Mouse (Mus musculus) midbrain, embryonic 16.5 days (tissue): ENCODE results near the gene Mgmt. TPM values are rescaled to one million over a fixed set of nuclear protein-coding genes. Genes with fewer than 3 reads are reported as not detected.

Experiments
- ATAC-seq: fragments of 200-750 bp; cut with Nextera tagmentation; 2 replicates; pipeline ENCODE4 v1.8.0; 2017; ENCODE audit warnings: moderate TSS enrichment
- H3K27ac ChIP-seq: fragments of 300-500 bp; sonication (generic); 2 replicates; pipeline ENCODE4 v1.5.1; 2014; ENCODE audit warnings: mild to moderate bottlenecking, low read length, mixed read lengths
- H3K27me3 ChIP-seq: fragments of 300-500 bp; sonication (generic); 2 replicates; pipeline ENCODE4 v1.6.1; 2014; ENCODE audit warnings: low read depth, low read length, mixed read lengths; ENCODE audit not compliant: control insufficient read depth, insufficient read depth
- H3K36me3 ChIP-seq: fragments of 300-500 bp; sonication (generic); 2 replicates; pipeline ENCODE4 v1.6.1; 2014; ENCODE audit warnings: mild to moderate bottlenecking, low read length, moderate library complexity, mixed read lengths; ENCODE audit not compliant: control insufficient read depth, insufficient read depth
- H3K4me1 ChIP-seq: fragments of 300-500 bp; sonication (generic); 2 replicates; pipeline ENCODE4 v1.6.1; 2014; ENCODE audit warnings: mild to moderate bottlenecking, low read length, mixed read lengths; ENCODE audit not compliant: control insufficient read depth, insufficient read depth
- H3K4me2 ChIP-seq: fragments of 300-500 bp; sonication (generic); 2 replicates; pipeline ENCODE4 v1.6.1; 2014; ENCODE audit warnings: mild to moderate bottlenecking, low read length, mixed read lengths
- H3K4me3 ChIP-seq: fragments of 300-500 bp; sonication (generic); 2 replicates; pipeline ENCODE4 v1.5.1; 2014; ENCODE audit warnings: low read depth, mild to moderate bottlenecking, low read length, moderate library complexity, mixed read lengths
- H3K9ac ChIP-seq: fragments of 300-500 bp; sonication (generic); 2 replicates; pipeline ENCODE4 v1.6.1; 2014; ENCODE audit warnings: low read depth, low read length, mixed read lengths
- H3K9me3 ChIP-seq: fragments of 300-500 bp; sonication (generic); replicated peaks from 2 replicates; pipeline ENCODE4 v1.6.1; 2014; ENCODE audit warnings: mild to moderate bottlenecking, low read length, mixed read lengths; ENCODE audit not compliant: control insufficient read depth, poor library complexity, severe bottlenecking
- WGBS: fragments of 180-500 bp; shearing (Covaris S2); extraction: QIAGEN DNeasy Blood & Tissue Kit; methylation state at CpG from one replicate; pipeline ENCODE4 v1.1.7; 2014; 5-methylcytosine and 5-hydroxymethylcytosine counted together
- polyA plus RNA-seq: library from polyadenylated mRNA; unstranded; fragments of >200 nt; fragmentation: Nextera tagmentation; extraction: Ambion mirVana; gene quantifications from 2 replicates; pipeline ENCODE4 v1.2.1, GENCODE M21; 2015

The Mgmt gene
- polyA plus RNA-seq, 1 experiment from 2014 or later = 0.98 TPM

DNA sequence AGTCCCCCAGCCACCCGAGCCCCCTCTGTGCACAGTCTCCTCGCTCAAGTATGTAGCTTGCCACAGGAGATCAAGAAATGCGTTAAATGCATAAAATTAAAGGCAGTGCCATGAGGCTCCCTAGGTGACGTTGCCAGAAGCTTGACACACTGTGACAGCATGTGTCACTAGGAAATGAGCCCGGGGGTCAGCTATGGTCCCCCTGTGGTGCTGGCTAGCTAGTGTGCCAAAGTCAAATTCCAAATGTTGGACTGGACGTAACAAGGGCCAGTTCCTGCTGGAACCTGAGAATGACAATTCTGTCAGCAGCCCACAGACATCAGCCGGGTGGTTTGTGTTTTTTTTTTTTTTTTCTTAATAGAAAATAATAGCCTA is 144.5 kb downstream of the Mgmt start:
- no peaks in the 10 kb centered on the region for H3K27me3 ChIP-seq
- H3K4me3 ChIP-seq = no peak overlapping the region
- H3K4me2 ChIP-seq = no peak overlapping the region
- no peaks in the 10 kb centered on the region; the same call in 1 of the 2 replicates for H3K9me3 ChIP-seq
- H3K9ac ChIP-seq = 0 out of 2 replicates have a peak overlapping the region, but pooled peaks have one; percentile 30
- H3K27ac ChIP-seq = no peak overlapping the region
- H3K4me1 ChIP-seq = peaks cover 18% of the 10 kb centered on the region; the same call in 1 of the 2 replicates
- 36% methylated on average over 7 of the region's 7 CpGs for WGBS
- H3K36me3 ChIP-seq = no peaks in the 10 kb centered on the region
- ATAC-seq = no peak

DNA sequence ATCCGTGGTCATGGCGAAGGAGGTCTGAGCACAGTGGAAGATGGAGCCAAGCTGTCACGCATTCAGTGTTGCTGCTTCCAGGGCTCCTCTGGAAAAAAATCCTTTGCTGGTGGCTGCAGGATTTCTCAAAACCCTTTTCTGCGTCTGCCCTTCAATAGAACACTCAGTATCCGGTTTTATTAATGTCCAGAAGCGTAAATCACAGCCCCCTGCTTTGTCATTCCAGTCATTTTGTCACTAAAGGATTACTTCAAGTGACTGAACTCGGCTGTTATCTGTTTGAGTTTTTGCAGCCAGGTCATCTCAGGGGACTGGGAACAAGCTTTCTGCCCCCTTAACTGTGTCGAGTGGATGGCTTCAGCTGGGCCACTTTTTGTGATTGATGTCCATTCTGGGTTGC is 146.2 kb downstream of the Mgmt start:
- no peak for ATAC-seq
- Histone ChIP-seq H3K4me1 (peaks cover 18% of the 10 kb centered on the region; the same call in 1 of the 2 replicates), H3K27me3 (no peaks in the 10 kb centered on the region), H3K4me3 (no peak overlapping the region), H3K9ac (no peak overlapping the region), H3K36me3 (no peaks in the 10 kb centered on the region), H3K4me2 (no peak overlapping the region), H3K9me3 (no peaks in the 10 kb centered on the region), H3K27ac (no peak overlapping the region)
- 23% methylated on average over 8 of the region's 8 CpGs for WGBS

DNA sequence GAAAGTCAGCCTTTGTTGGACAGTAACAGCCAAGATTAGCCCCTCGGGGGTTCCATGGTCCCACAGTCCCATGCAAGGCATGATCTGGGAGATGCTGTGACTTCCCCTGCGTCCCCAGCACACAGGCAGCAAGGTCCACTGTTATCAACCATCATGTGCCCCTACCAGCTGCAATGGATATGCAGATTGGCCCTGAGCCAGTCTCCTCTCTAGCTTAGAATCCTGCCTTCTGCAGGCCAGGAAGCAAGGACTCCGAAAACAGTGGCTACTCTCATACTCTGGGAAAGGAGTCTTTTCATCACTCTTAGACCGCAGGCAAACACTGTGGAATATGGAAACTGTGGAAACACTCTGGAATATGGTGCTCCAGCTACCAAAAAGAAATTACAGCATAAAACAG is 152.5 kb downstream of the Mgmt start:
- no peaks in the 10 kb centered on the region for H3K27me3 ChIP-seq
- 85% methylated on average over 4 of the region's 4 CpGs for WGBS
- no peak overlapping the region for H3K9ac ChIP-seq

DNA sequence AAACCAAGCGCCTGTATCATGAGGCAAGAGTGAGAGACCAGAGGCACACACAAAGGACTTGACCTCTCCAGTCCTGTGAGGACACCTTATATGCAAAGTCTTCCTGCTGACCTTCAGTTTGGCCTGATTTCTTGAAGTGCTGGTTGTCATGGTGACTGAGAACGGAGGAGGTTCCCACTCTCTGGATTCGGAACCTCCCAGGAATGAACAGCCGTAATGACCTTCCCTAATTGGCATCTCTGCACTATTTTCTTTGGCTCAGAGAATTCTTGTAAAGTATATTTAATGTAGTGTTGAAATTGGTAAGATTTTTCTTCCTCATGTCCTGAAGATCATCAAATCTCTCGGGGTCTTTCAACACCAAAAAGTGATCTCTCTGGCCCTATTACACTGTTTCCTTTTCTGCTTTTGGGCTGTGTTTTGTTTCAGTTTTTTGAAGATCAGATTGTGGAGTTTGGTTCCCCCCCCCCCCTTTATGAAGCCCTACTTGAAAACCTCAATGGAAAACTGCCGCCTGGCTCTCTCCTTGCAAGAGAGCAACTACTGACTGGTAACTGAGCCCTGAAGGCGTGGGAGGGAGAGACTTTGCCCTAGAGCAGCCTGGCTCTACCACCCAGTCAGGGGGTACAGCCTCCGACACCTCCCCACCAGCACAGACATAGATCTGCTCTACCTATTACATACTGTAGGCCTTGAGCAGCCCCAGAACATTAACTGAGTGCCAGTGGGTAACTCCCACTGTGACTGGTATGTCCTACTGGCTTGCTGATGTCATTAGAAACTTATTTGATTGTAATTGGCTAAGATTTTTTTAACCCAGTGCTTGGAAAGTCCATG is 153.9 kb downstream of the Mgmt start:
- WGBS = 57% methylated on average over 8 of the region's 8 CpGs
- H3K4me3 ChIP-seq = no peak overlapping the region
- no peak for ATAC-seq
- no peaks in the 10 kb centered on the region for H3K27me3 ChIP-seq
- no peak overlapping the region for H3K27ac ChIP-seq
- H3K9ac ChIP-seq = no peak overlapping the region
- H3K9me3 ChIP-seq = no peaks in the 10 kb centered on the region
- H3K4me2 ChIP-seq = no peak overlapping the region
- no peaks in the 10 kb centered on the region for H3K36me3 ChIP-seq
- peaks cover 2% of the 10 kb centered on the region; the same call in 1 of the 2 replicates for H3K4me1 ChIP-seq

More for the DNA sequence above, 152.5 kb downstream of the Mgmt start:
- Histone ChIP-seq H3K4me2 (no peak overlapping the region), H3K4me1 (peaks cover 2% of the 10 kb centered on the region; the same call in 1 of the 2 replicates), H3K9me3 (no peaks in the 10 kb centered on the region), H3K27ac (no peak overlapping the region), H3K36me3 (no peaks in the 10 kb centered on the region), H3K4me3 (no peak overlapping the region)
- ATAC-seq = no peak

DNA sequence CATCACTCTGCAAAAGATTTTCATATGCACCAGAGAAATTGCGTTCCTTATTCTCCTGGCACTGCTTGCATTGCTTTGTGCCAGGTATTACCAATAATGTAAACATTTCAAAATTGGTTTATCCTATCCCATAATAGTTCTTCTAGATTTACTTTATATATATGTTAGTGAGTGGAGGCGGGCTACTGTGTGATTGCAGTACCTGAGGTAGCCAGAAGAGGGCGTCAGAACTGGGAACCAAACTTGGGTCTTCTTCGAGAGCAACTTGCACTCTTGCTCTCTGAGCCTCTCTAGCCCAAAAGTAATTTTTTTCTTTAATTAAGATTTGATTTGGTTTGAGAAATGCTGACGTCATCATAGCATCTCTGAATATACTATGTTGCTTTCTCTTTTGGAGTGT is 159.9 kb downstream of the Mgmt start:
- no peak overlapping the region for H3K27ac ChIP-seq

DNA sequence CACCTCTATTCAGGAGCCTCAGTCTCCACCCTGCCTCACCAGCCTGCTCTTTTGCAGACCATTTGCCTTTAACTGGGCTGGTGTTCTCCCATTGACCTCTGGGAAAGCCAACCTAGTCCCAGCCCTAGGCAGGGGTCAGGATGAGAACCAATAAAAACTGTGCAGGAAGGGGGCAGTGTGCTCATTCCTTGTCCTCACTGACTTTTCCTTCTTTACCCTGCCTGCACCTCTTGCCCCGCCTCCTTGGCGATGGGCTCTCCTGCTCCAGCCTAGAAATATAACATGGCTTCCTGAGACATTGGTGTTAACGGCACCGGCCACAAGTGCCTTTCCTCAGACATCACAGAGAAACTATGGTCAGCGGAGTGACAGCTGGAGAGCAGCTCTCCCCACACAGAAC is 161.7 kb downstream of the Mgmt start:
- no peak for ATAC-seq
- 59% methylated on average over 5 of the region's 5 CpGs for WGBS
- Histone ChIP-seq H3K4me1 (no peaks in the 10 kb centered on the region), H3K36me3 (no peaks in the 10 kb centered on the region), H3K4me3 (no peak overlapping the region), H3K27ac (no peak overlapping the region), H3K9me3 (no peaks in the 10 kb centered on the region), H3K4me2 (no peak overlapping the region), H3K9ac (no peak overlapping the region), H3K27me3 (no peaks in the 10 kb centered on the region)

More for the DNA sequence above, 159.9 kb downstream of the Mgmt start:
- no peak overlapping the region for H3K4me2 ChIP-seq
- no peaks in the 10 kb centered on the region for H3K36me3 ChIP-seq
- no peak overlapping the region for H3K9ac ChIP-seq
- no peaks in the 10 kb centered on the region for H3K4me1 ChIP-seq
- H3K27me3 ChIP-seq = no peaks in the 10 kb centered on the region
- no peaks in the 10 kb centered on the region for H3K9me3 ChIP-seq
- WGBS = 77% methylated on average over 5 of the region's 5 CpGs
- H3K4me3 ChIP-seq = no peak overlapping the region
- ATAC-seq = no peak

DNA sequence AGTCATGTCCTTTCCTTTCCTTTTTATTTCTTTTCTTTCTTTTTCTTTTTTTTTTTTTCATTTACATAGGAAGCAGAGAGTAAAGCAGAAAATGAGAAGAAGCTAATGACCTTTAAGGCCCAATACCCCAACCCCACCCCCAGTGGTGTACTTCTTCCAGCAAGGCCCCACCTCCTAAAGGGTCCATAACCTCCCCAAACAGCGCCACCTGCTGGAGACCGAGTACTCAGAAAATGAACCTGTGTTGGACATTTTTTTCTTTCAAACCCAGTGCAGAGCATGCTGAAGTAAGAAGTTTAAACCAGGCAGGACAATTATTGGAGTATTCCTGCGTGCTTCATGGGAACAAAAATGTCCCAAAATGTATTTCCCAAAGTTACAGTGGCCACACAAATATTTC is 166.1 kb downstream of the Mgmt start:
- Histone ChIP-seq H3K9me3 (no peaks in the 10 kb centered on the region), H3K36me3 (no peaks in the 10 kb centered on the region), H3K27me3 (no peaks in the 10 kb centered on the region), H3K9ac (no peak overlapping the region), H3K4me1 (peaks cover 9% of the 10 kb centered on the region), H3K27ac (no peak overlapping the region), H3K4me2 (no peak overlapping the region), H3K4me3 (no peak overlapping the region)
- no peak for ATAC-seq
- 43% methylated on average over 3 of the region's 3 CpGs for WGBS

DNA sequence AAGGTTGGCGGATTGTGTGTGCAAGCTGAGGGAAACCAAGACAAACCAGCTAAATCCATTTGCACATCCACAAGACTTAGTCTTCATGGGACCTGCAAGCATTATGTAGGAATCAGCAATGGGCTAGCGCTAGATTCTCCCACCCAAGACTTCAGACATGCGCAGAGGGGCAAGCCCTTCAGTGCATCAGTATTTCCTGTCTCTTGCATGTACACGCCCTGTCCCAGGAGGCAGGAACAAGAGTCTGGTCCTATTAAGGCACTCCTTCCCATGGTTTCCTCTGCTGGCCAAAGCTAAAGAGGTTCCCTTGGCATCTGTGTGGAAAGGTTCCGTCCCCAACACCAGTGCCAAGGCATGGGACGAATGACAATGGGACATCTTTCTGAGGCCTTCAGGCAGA is 166.7 kb downstream of the Mgmt start:
- 93% methylated on average over 6 of the region's 6 CpGs for WGBS
- no peaks in the 10 kb centered on the region for H3K36me3 ChIP-seq
- H3K4me2 ChIP-seq = no peak overlapping the region
- no peak overlapping the region for H3K9ac ChIP-seq
- H3K27me3 ChIP-seq = no peaks in the 10 kb centered on the region
- H3K4me3 ChIP-seq = no peak overlapping the region
- peaks cover 9% of the 10 kb centered on the region for H3K4me1 ChIP-seq
- no peak for ATAC-seq
- H3K9me3 ChIP-seq = no peaks in the 10 kb centered on the region
- H3K27ac ChIP-seq = no peak overlapping the region

DNA sequence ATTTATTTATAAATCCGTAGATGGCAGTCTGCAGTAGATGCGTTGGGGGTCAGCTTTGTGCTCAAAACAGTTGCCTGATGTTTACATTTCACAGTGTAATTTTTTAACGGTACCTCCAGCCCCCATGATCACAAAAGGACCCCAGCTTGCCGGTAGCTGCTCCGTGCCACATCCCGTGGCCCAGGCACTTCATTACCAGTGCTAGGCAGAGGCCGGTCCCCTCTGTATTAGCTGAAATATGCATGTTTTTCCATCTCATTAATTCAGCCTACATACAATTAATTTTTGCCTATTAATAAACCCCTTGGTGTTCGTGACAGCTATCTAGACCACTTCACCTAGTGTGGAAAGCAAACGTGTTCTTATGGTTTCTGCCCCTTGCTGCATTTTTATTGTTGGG is 169.8 kb downstream of the Mgmt start:
- H3K4me3 ChIP-seq = no peak overlapping the region
- no peaks in the 10 kb centered on the region for H3K36me3 ChIP-seq
- ATAC-seq = no peak; the same call in 1 of the 2 replicates
- no peaks in the 10 kb centered on the region for H3K27me3 ChIP-seq
- no peak overlapping the region; the same call in 1 of the 2 replicates for H3K4me2 ChIP-seq
- peaks cover 9% of the 10 kb centered on the region for H3K4me1 ChIP-seq
- WGBS = 39% methylated on average over 9 of the region's 9 CpGs
- H3K27ac ChIP-seq = no peak overlapping the region
- no peak overlapping the region for H3K9ac ChIP-seq
- no peaks in the 10 kb centered on the region for H3K9me3 ChIP-seq
